Mouse (Mus musculus): ENCODE measurements around the gene Zdhhc14. TPM values are rescaled to one million over a fixed set of nuclear protein-coding genes. Genes with fewer than 3 reads are reported as not detected.

Zdhhc14 gene
- polyA plus RNA-seq, 1 experiment from 2014 or later, result 0.99 TPM

DNA sequence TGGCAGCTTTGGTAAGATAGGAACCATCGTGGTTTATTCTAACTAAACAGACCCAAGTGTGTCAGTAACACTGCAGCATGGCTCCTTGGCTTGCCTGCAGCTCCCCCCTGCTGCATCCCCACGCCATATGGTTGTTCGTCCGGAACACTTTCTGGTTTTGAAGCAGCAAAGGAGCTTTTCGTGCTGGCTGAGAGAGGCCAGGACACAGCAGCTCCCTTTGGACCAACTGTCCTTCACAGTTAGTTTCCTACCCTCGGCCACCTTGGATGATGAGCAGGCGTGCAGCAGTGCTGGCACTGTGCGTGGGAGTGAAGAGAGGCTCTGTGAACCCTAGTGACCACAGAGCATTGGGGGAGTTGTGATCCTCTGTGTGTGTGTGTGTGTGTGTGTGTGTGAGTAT lies 64.2 kb downstream of the Zdhhc14 start:
- Histone ChIP-seq H3K9me3 (replicated peaks; ENCODE audit: control insufficient read depth, low read length) (peaks cover 4% of the 10 kb centered on the region), H3K4me3 (replicated peaks; ENCODE audit: low read length) (no peak overlapping the region), H3K4me2 (ENCODE audit: low read depth, low read length) (no peak overlapping the region), H3K9ac (ENCODE audit: low read length) (no peak overlapping the region), H3K36me3 (ENCODE audit: control insufficient read depth, insufficient read depth, low read length) (no peaks in the 10 kb centered on the region), H3K27ac (ENCODE audit: low read length) (no peak overlapping the region), H3K27me3 (ENCODE audit: control insufficient read depth, insufficient read depth, low read length) (no peaks in the 10 kb centered on the region), H3K4me1 (ENCODE audit: control insufficient read depth, insufficient read depth, low read length) (peaks cover 4% of the 10 kb centered on the region)
- ATAC-seq (ENCODE audit: insufficient read depth, low FRiP score), result no peak
- 66% methylated on average over 8 of the region's 8 CpGs for WGBS

DNA sequence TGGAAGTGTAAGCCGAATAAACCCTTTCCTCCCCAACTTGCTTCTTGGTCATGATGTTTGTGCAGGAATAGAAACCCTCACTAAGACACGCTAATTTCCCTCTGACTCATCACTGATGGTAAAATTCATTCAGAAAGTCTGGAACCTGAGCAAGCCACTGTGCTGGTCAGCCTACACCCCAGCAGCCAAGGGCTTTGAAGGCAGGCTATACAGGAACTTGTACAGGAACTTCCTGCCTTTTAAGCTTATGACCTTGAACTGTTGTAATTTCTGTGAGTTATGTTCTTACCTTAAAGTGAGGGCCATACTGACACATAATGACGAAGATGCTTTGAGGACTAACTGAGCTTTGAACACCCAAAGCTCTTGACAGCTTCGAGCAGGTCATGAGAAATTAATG lies 67.9 kb downstream of the Zdhhc14 start:
- no peak overlapping the region for H3K4me2 ChIP-seq (ENCODE audit: low read depth, low read length)
- H3K4me1 ChIP-seq (ENCODE audit: control insufficient read depth, insufficient read depth, low read length), result no peaks in the 10 kb centered on the region
- peaks cover 4% of the 10 kb centered on the region for H3K9me3 ChIP-seq (replicated peaks; ENCODE audit: control insufficient read depth, low read length)
- no peaks in the 10 kb centered on the region for H3K36me3 ChIP-seq (ENCODE audit: control insufficient read depth, insufficient read depth, low read length)
- no peak overlapping the region for H3K9ac ChIP-seq (ENCODE audit: low read length)
- H3K27ac ChIP-seq (ENCODE audit: low read length), result no peak overlapping the region
- no peak overlapping the region for H3K4me3 ChIP-seq (replicated peaks; ENCODE audit: low read length)
- WGBS, result 83% methylated on average over 3 of the region's 4 CpGs
- no peak for ATAC-seq (ENCODE audit: insufficient read depth, low FRiP score)
- no peaks in the 10 kb centered on the region for H3K27me3 ChIP-seq (ENCODE audit: control insufficient read depth, insufficient read depth, low read length)

DNA sequence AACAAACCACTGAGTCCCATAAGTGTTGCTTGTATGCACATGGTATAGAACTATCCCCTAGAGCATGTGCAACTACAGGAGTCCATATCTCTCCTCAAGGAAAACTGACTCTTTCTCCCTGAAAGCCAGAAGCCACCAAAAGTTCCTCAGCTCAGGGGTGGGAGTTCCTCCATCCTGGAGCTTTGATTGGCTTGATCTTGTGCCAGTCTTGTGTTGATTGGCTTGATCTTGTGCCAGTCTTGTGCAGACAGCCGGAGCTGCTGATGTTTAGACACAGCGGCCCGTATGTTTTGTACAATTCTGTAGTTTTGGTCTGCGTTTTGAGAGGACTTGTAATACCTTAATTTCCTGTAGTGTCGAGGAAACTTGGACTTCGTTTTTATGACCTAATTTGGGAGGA lies 70.8 kb downstream of the Zdhhc14 start:
- Histone ChIP-seq H3K4me2 (ENCODE audit: low read depth, low read length) (no peak overlapping the region), H3K36me3 (ENCODE audit: control insufficient read depth, insufficient read depth, low read length) (no peaks in the 10 kb centered on the region), H3K4me3 (replicated peaks; ENCODE audit: low read length) (no peak overlapping the region), H3K27me3 (ENCODE audit: control insufficient read depth, insufficient read depth, low read length) (no peaks in the 10 kb centered on the region), H3K9me3 (replicated peaks; ENCODE audit: control insufficient read depth, low read length) (peaks cover 4% of the 10 kb centered on the region), H3K27ac (ENCODE audit: low read length) (no peak overlapping the region), H3K9ac (ENCODE audit: low read length) (no peak overlapping the region), H3K4me1 (ENCODE audit: control insufficient read depth, insufficient read depth, low read length) (0 out of 2 replicates have a peak, but pooled peaks cover 5% of the 10 kb centered on the region)
- no peak for ATAC-seq (ENCODE audit: insufficient read depth, low FRiP score)
- WGBS, result 90% methylated on average over 6 of the region's 6 CpGs

DNA sequence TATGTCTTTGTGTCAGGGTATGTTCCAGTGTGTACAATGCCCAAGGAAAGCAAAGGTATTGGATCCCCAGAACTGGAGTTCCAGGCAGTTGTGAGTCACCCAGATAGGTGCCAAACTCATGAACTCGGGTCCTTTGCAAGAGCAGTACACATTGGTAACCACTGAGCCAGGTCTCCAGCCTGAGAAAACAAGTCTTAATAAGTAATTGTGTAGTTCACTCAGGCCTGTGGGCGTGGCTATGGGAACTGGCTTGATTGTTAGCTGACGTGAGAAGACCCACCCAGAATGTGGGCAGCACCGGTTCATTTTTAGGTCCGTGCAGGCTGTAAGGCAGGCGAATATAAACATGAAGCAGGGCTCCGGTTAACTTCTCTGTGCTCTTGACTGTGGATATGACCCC lies 73.6 kb downstream of the Zdhhc14 start:
- Histone ChIP-seq H3K9ac (ENCODE audit: low read length) (no peak overlapping the region), H3K9me3 (replicated peaks; ENCODE audit: control insufficient read depth, low read length) (peaks cover under 1% of the 10 kb centered on the region; the same call in 1 of the 2 replicates), H3K4me1 (ENCODE audit: control insufficient read depth, insufficient read depth, low read length) (0 out of 2 replicates have a peak, but pooled peaks cover 5% of the 10 kb centered on the region), H3K4me2 (ENCODE audit: low read depth, low read length) (no peak overlapping the region), H3K27me3 (ENCODE audit: control insufficient read depth, insufficient read depth, low read length) (no peaks in the 10 kb centered on the region), H3K36me3 (ENCODE audit: control insufficient read depth, insufficient read depth, low read length) (no peaks in the 10 kb centered on the region), H3K27ac (ENCODE audit: low read length) (no peak overlapping the region), H3K4me3 (replicated peaks; ENCODE audit: low read length) (no peak overlapping the region)
- WGBS, result 53% methylated on average over 7 of the region's 7 CpGs
- peak; percentile 62 for ATAC-seq (ENCODE audit: insufficient read depth, low FRiP score)

DNA sequence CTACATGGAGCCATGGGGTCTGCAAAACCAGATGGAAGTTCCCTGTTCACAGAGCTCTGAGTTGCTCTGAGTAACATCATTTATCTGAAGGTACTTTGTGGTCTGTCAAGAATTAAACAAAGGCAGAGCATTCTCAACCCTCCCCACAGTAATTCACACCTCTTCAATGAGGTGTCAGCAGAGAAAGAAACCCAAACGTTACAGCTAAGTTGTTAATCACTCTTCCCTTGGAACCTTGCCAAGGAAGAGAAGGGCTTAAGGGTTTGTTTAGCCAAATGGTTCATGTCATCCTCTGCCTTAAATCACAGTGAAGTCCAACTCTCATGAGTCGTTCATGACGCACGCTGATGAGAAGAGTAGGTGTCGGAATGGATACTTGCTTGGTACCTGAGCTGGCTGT lies 75.6 kb downstream of the Zdhhc14 start:
- WGBS, result 40% methylated on average over 5 of the region's 5 CpGs
- no peak for ATAC-seq (ENCODE audit: insufficient read depth, low FRiP score)
- Histone ChIP-seq H3K27me3 (ENCODE audit: control insufficient read depth, insufficient read depth, low read length) (no peaks in the 10 kb centered on the region), H3K9me3 (replicated peaks; ENCODE audit: control insufficient read depth, low read length) (no peaks in the 10 kb centered on the region), H3K36me3 (ENCODE audit: control insufficient read depth, insufficient read depth, low read length) (no peaks in the 10 kb centered on the region), H3K4me2 (ENCODE audit: low read depth, low read length) (no peak overlapping the region), H3K9ac (ENCODE audit: low read length) (no peak overlapping the region), H3K4me3 (replicated peaks; ENCODE audit: low read length) (no peak overlapping the region), H3K4me1 (ENCODE audit: control insufficient read depth, insufficient read depth, low read length) (0 out of 2 replicates have a peak, but pooled peaks cover 5% of the 10 kb centered on the region), H3K27ac (ENCODE audit: low read length) (no peak overlapping the region)

DNA sequence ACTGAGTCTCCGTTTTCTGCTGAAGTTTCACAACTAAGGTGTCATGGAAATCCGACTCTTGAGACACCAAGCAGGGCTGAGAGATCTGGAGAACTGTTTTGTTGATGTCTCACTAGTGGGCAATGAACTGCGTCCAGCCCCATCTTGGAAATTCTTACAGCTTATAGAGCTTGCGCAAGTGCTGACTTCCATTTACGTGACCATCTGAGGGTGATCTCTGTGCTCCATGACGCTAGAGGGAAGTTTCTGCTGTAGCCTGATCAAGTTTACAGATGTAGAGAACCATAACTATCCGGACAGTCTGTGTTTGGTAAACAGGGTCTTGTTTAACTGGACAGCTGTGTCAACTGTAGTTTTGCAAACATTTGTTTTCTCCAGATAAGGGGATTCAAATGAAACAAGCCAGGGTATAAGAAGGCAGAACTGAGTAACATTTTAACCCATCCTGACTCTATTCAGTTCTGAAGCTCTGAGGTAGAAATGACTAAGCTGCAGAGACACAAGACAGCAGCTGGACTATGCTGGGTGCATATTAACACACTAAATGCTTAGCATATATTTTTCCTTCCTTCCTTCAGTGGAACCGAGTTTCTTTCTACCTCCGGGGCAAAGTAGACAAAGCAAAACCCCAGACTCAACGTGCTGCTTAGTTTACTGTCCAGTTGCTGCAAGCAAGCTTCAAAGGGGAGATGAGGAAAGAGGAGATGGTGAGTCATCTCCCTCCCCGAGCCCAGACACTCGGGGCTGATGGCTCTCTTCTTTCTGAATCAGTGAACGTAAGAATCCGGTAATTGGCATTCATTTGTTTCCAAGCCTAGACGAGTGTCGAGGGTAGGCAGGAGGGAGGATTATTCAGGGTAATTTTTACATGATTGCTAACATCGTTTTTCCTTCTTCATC lies 77.0 kb downstream of the Zdhhc14 start:
- 61% methylated on average over 17 of the region's 17 CpGs for WGBS
- Histone ChIP-seq H3K9ac (ENCODE audit: low read length) (no peak overlapping the region), H3K4me1 (ENCODE audit: control insufficient read depth, insufficient read depth, low read length) (0 out of 2 replicates have a peak, but pooled peaks cover 5% of the 10 kb centered on the region), H3K4me2 (ENCODE audit: low read depth, low read length) (no peak overlapping the region), H3K4me3 (replicated peaks; ENCODE audit: low read length) (no peak overlapping the region), H3K36me3 (ENCODE audit: control insufficient read depth, insufficient read depth, low read length) (no peaks in the 10 kb centered on the region), H3K27me3 (ENCODE audit: control insufficient read depth, insufficient read depth, low read length) (no peaks in the 10 kb centered on the region), H3K27ac (ENCODE audit: low read length) (no peak overlapping the region), H3K9me3 (replicated peaks; ENCODE audit: control insufficient read depth, low read length) (no peaks in the 10 kb centered on the region)
- no peak for ATAC-seq (ENCODE audit: insufficient read depth, low FRiP score)

DNA sequence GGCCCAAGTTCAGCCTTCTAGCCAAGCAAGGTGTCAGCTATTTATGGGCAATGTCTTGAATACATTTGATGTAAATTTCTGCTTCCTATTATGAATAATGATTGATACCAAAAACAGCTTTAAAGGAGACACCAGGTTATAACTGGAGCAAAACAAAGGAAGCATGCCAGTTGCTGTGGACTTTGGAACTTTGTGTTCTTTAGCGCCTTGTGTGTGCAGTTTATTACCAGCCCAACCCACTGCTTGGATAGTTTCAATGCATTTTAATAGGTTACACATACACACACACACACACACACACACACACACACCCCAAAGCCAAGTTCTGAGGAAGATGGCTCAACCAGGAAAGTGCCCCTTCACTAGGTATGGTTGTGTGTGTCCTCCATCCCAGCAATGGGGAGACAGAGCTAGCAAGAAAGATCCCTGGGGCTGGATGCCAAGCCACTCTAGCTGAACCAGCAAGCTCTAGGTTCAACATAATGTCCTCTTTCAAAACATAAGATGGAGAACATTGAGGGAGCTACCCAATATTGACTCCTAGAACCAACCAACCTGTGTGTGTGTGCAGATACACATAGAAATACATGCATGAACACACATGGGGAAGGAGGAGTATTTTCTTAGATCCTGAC lies 79.9 kb downstream of the Zdhhc14 start:
- H3K4me1 ChIP-seq (ENCODE audit: control insufficient read depth, insufficient read depth, low read length), result 0 out of 2 replicates have a peak, but pooled peaks cover 4% of the 10 kb centered on the region
- H3K27me3 ChIP-seq (ENCODE audit: control insufficient read depth, insufficient read depth, low read length), result no peaks in the 10 kb centered on the region
- no peaks in the 10 kb centered on the region for H3K36me3 ChIP-seq (ENCODE audit: control insufficient read depth, insufficient read depth, low read length)
- H3K9ac ChIP-seq (ENCODE audit: low read length), result no peak overlapping the region
- no peaks in the 10 kb centered on the region for H3K9me3 ChIP-seq (replicated peaks; ENCODE audit: control insufficient read depth, low read length)
- no peak overlapping the region for H3K4me3 ChIP-seq (replicated peaks; ENCODE audit: low read length)
- ATAC-seq (ENCODE audit: insufficient read depth, low FRiP score), result no peak
- H3K27ac ChIP-seq (ENCODE audit: low read length), result no peak overlapping the region
- no peak overlapping the region for H3K4me2 ChIP-seq (ENCODE audit: low read depth, low read length)
- WGBS, result 93% methylated on average over 1 of the region's 1 CpGs

DNA sequence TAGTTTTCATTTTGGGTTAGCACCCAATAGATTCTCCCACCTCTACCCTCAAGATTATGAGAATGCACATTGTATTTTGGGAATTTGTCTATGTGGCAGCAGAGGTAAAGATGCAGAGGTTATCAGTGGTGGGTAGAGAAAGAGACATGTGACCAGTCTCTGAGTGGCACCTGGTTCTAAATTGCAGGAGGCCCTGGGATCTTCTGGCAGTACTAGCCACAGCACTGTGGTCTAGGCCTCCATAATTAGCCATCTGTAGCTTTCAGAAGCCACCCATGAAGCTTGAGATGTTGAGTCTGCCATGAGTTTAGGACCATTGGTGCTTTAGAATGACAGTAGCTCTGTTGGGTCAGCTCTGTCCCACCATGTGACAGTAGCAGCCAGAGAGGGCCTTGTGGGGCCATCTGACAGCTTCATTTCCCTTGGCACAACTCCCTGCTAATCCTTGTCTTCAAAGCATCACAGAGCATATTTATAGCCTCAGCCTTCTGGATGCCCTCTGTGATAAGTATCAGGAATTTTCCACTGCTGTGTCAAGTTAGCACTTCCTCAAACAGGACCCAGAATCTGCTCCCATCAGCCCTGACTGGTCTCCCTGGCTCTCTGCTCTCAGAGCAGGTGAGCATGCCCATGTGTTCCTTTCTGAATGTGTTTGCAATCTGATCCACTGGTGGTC lies 80.5 kb downstream of the Zdhhc14 start:
- no peak for ATAC-seq (ENCODE audit: insufficient read depth, low FRiP score)
- no peak overlapping the region for H3K4me2 ChIP-seq (ENCODE audit: low read depth, low read length)
- no peaks in the 10 kb centered on the region for H3K9me3 ChIP-seq (replicated peaks; ENCODE audit: control insufficient read depth, low read length)
- no peaks in the 10 kb centered on the region for H3K36me3 ChIP-seq (ENCODE audit: control insufficient read depth, insufficient read depth, low read length)
- H3K27me3 ChIP-seq (ENCODE audit: control insufficient read depth, insufficient read depth, low read length), result no peaks in the 10 kb centered on the region
- H3K4me3 ChIP-seq (replicated peaks; ENCODE audit: low read length), result no peak overlapping the region
- no peaks in the 10 kb centered on the region for H3K4me1 ChIP-seq (ENCODE audit: control insufficient read depth, insufficient read depth, low read length)
- no peak overlapping the region for H3K9ac ChIP-seq (ENCODE audit: low read length)
- no peak overlapping the region for H3K27ac ChIP-seq (ENCODE audit: low read length)

DNA sequence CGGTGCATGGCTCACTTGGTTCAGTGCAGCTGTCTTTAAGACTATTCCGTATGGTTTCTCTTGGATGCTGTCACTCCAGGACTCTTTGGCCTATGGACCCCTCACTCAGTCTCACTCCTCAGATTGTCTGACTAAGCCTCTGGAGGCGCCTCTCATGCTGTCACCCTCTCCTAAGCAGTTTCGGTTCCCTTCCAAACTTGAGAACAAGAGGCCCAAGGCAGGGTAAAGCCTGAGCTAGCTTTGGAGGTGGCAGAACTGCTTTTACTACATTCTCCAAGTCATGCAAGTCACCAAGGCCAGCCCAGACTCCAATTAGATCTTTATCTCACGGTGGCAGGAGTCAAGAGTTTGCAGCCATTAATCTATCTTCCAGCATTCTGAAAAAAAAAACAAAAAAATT lies 82.3 kb downstream of the Zdhhc14 start:
- Histone ChIP-seq H3K4me3 (replicated peaks; ENCODE audit: low read length) (no peak overlapping the region), H3K36me3 (ENCODE audit: control insufficient read depth, insufficient read depth, low read length) (no peaks in the 10 kb centered on the region), H3K9ac (ENCODE audit: low read length) (no peak overlapping the region), H3K27ac (ENCODE audit: low read length) (no peak overlapping the region), H3K4me1 (ENCODE audit: control insufficient read depth, insufficient read depth, low read length) (no peaks in the 10 kb centered on the region), H3K4me2 (ENCODE audit: low read depth, low read length) (no peak overlapping the region), H3K9me3 (replicated peaks; ENCODE audit: control insufficient read depth, low read length) (no peaks in the 10 kb centered on the region), H3K27me3 (ENCODE audit: control insufficient read depth, insufficient read depth, low read length) (no peaks in the 10 kb centered on the region)
- WGBS, result 62% methylated on average over 5 of the region's 5 CpGs
- no peak for ATAC-seq (ENCODE audit: insufficient read depth, low FRiP score)

Data from stomach, embryonic 16.5 days (tissue).